Mouse (Mus musculus) MEL (cell line): Measurements from ENCODE around the gene Pcx. TPM values are rescaled to one million over a fixed set of nuclear protein-coding genes. Genes with fewer than 3 reads are reported as not detected.

Experiments used
- DNase-seq: peaks from one replicate; pipeline ENCODE4 v3.0.0; 2011; ENCODE audit warnings: low read depth, low spot score
- H3K27ac ChIP-seq: 2 replicates; pipeline ENCODE4 v1.5.1; 2012; ENCODE audit warnings: low read depth, mild to moderate bottlenecking, control low read depth, low read length, moderate library complexity; ENCODE audit not compliant: control insufficient read depth
- H3K27me3 ChIP-seq, 2 experiments: fragments of 150-350 bp in 1 of 2; sonication (generic) in 1 of 2; 2 replicates each; pipeline ENCODE4 v1.6.1; 2012; ENCODE audit warnings: low read length in 2 of 2, mild to moderate bottlenecking in 2 of 2, improper control_type of control experiment in 1 of 2, moderate library complexity in 1 of 2; ENCODE audit not compliant: insufficient read depth in 2 of 2, control insufficient read depth in 1 of 2
- H3K36me3 ChIP-seq, 2 experiments: 2 replicates each; pipeline ENCODE4 v1.6.1; 2012 to 2014; ENCODE audit warnings: low read length in 2 of 2, improper control_type of control experiment in 1 of 2, inconsistent platforms in 1 of 2, mild to moderate bottlenecking in 1 of 2; ENCODE audit not compliant: insufficient read depth in 2 of 2, control insufficient read depth in 1 of 2
- H3K4me1 ChIP-seq, 2 experiments: fragments of 150-350 bp in 1 of 2; sonication (generic) in 1 of 2; 2 replicates each; pipeline ENCODE4 v1.6.1; 2012; ENCODE audit warnings: low read length in 2 of 2, improper control_type of control experiment in 1 of 2, mild to moderate bottlenecking in 1 of 2; ENCODE audit not compliant: insufficient read depth in 2 of 2, control insufficient read depth in 1 of 2
- H3K4me3 ChIP-seq, 2 experiments: fragments of 150-350 bp in 1 of 2; sonication (generic) in 1 of 2; 2 replicates each; pipeline ENCODE4 v1.5.1; 2012; ENCODE audit warnings: low read depth in 2 of 2, low read length in 2 of 2, mild to moderate bottlenecking in 2 of 2, moderate library complexity in 2 of 2, control low read depth in 1 of 2, improper control_type of control experiment in 1 of 2; ENCODE audit not compliant: control insufficient read depth in 1 of 2, insufficient read depth in 1 of 2
- H3K79me2 ChIP-seq: 2 replicates; pipeline ENCODE4 v1.6.1; 2012; ENCODE audit warnings: mild to moderate bottlenecking, low read length, moderate library complexity; ENCODE audit not compliant: control insufficient read depth, poor library complexity, insufficient read depth
- H3K9ac ChIP-seq: 2 replicates; pipeline ENCODE4 v1.6.1; 2012; ENCODE audit warnings: low read depth, mild to moderate bottlenecking, control low read depth, low read length, moderate library complexity; ENCODE audit not compliant: control insufficient read depth, poor library complexity, severe bottlenecking
- H3K9me3 ChIP-seq: fragments of 150-350 bp; sonication (generic); replicated peaks from 2 replicates; pipeline ENCODE4 v1.6.1; 2012; ENCODE audit warnings: mild to moderate bottlenecking, low read length, improper control_type of control experiment, moderate library complexity; ENCODE audit not compliant: insufficient read depth
- BHLHE40 ChIP-seq: IDR thresholded peaks from 2 replicates; pipeline ENCODE4 v1.6.1; 2012; ENCODE audit warnings: low read depth, mild to moderate bottlenecking, inconsistent platforms, low read length, improper control_type of control experiment, borderline replicate concordance
- CHD1 ChIP-seq: IDR thresholded peaks from 2 replicates; pipeline ENCODE4 v1.6.1; 2012; ENCODE audit warnings: low read depth, mild to moderate bottlenecking, inconsistent platforms, low read length, improper control_type of control experiment
- CTCF ChIP-seq, 3 experiments: IDR thresholded peaks in 2 of 3; conservative IDR thresholded peaks in 1 of 3; 2 replicates each; pipeline ENCODE4 v1.5.1; 2011 to 2012; ENCODE audit warnings: low read length in 3 of 3, low read depth in 2 of 3, mild to moderate bottlenecking in 2 of 3, improper control_type of control experiment in 1 of 3, inconsistent platforms in 1 of 3, mixed read lengths in 1 of 3, moderate library complexity in 1 of 3; ENCODE audit not compliant: control insufficient read depth in 1 of 3, insufficient read depth in 1 of 3, poor library complexity in 1 of 3, severe bottlenecking in 1 of 3
- ELF1 ChIP-seq: IDR thresholded peaks from 2 replicates; pipeline ENCODE4 v1.6.1; 2014; ENCODE audit warnings: low read depth, mild to moderate bottlenecking, inconsistent platforms, low read length, improper control_type of control experiment, moderate library complexity
- MAFK ChIP-seq: IDR thresholded peaks from 2 replicates; pipeline ENCODE4 v1.6.1; 2011; ENCODE audit warnings: low read depth, mild to moderate bottlenecking, low read length, improper control_type of control experiment, borderline replicate concordance
- MAX ChIP-seq: IDR thresholded peaks from 2 replicates; pipeline ENCODE4 v1.6.1; 2011; ENCODE audit warnings: low read length, improper control_type of control experiment
- MYB ChIP-seq: IDR thresholded peaks from 2 replicates; pipeline ENCODE4 v1.6.1; 2011; ENCODE audit warnings: mild to moderate bottlenecking, low read depth, low read length, improper control_type of control experiment
- MYC ChIP-seq: IDR thresholded peaks from 2 replicates; pipeline ENCODE4 v1.6.1; 2011; ENCODE audit warnings: low read depth, mild to moderate bottlenecking, low read length, improper control_type of control experiment, moderate library complexity
- NRF1 ChIP-seq: IDR thresholded peaks from 2 replicates; pipeline ENCODE4 v1.6.1; 2014; ENCODE audit warnings: low read depth, mild to moderate bottlenecking, inconsistent platforms, low read length, improper control_type of control experiment, moderate library complexity; ENCODE audit not compliant: poor library complexity, insufficient read depth, severe bottlenecking
- POLR2A ChIP-seq, 2 experiments: IDR thresholded peaks; 2 replicates each; pipeline ENCODE4 v1.6.1; 2011 to 2012; ENCODE audit warnings: low read length in 2 of 2, mild to moderate bottlenecking in 2 of 2, control low read depth in 1 of 2, improper control_type of control experiment in 1 of 2, low read depth in 1 of 2, moderate library complexity in 1 of 2; ENCODE audit not compliant: control insufficient read depth in 1 of 2, insufficient read depth in 1 of 2, poor library complexity in 1 of 2
- POLR2AphosphoS2 ChIP-seq: IDR thresholded peaks from 2 replicates; pipeline ENCODE4 v1.6.1; 2011; ENCODE audit warnings: low read length, improper control_type of control experiment
- POLR2AphosphoS5 ChIP-seq: IDR thresholded peaks from 2 replicates; pipeline ENCODE4 v1.6.1; 2012; ENCODE audit warnings: low read depth, borderline replicate concordance, mild to moderate bottlenecking, inconsistent platforms, low read length, moderate library complexity, mixed read lengths
- TAL1 ChIP-seq: IDR thresholded peaks from 2 replicates; pipeline ENCODE4 v1.6.1; 2012; ENCODE audit warnings: mild to moderate bottlenecking, inconsistent platforms, low read length, moderate library complexity, mixed read lengths
- TBP ChIP-seq: IDR thresholded peaks from 2 replicates; pipeline ENCODE4 v1.8.0; 2011; ENCODE audit warnings: low read depth, low read length, improper control_type of control experiment
- USF2 ChIP-seq, 2 experiments: IDR thresholded peaks; 2 replicates each; pipeline ENCODE4 v1.6.1; 2011 to 2012; ENCODE audit warnings: improper control_type of control experiment in 2 of 2, low read length in 2 of 2, borderline replicate concordance in 1 of 2, inconsistent platforms in 1 of 2, low read depth in 1 of 2, mild to moderate bottlenecking in 1 of 2; ENCODE audit not compliant: insufficient read depth in 1 of 2
- ZMIZ1 ChIP-seq: IDR thresholded peaks from 2 replicates; pipeline ENCODE4 v1.6.1; 2012; ENCODE audit warnings: low read depth, mild to moderate bottlenecking, inconsistent platforms, low read length, improper control_type of control experiment, moderate library complexity
- polyA plus RNA-seq, 2 experiments: library from polyadenylated mRNA; stranded (reverse) in 1 of 2; unstranded in 1 of 2; fragments of >175 nt in 1 of 2; fragments of >200 nt in 1 of 2; gene quantifications; 2 replicates each; pipeline versions ENCODE4 v1.2.1 to v1.2.4; 2012; ENCODE audit warnings: low replicate concordance in 2 of 2, low read depth in 1 of 2; ENCODE audit not compliant: insufficient read length in 2 of 2, insufficient read depth in 1 of 2, missing spikeins in 1 of 2
- total RNA-seq: library from RNA; depleted of rRNA; stranded (reverse); fragments of 300-350 nt; gene quantifications from 2 replicates; pipeline ENCODE4 v1.2.3, GENCODE M21; 2012

Gene Pcx
- total and polyA plus RNA-seq, 3 experiments, result 7.2 to 7.9 TPM; not detected in 1

DNA sequence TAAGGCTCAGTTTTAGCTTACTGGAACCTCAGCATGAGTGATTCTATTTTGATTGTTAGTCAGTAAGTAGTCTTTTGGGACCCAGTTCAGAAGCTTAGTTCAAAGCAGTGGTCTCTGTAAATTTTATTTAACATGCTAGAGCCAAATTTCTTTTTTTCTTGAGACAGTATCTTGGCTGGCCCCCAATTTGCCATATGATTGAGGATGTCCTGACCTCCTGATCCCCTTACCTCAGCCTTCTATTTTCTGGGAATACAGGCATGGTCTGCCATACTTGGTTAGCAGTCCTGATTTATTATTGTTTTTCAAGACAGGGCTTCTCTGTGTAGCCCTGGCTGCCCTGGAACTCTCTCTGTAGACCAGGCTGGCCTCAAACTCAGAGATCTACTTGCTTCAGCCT lies 25.6 kb downstream of the Pcx start:
- Histone ChIP-seq H3K4me3 (no peak overlapping the region), H3K36me3 (no peaks in the 10 kb centered on the region), H3K27me3 (no peaks in the 10 kb centered on the region), H3K4me1 (no peaks in the 10 kb centered on the region), H3K79me2 (no peaks in the 10 kb centered on the region), H3K9me3 (no peaks in the 10 kb centered on the region), H3K27ac (no peak overlapping the region), H3K9ac (no peak overlapping the region)
- TF ChIP-seq POLR2AphosphoS2 (no peak), MAX (no peak), MYC (no peak), TAL1 (no peak), CHD1 (no peak), MAFK (no peak)
- DNase-seq, result no peak

DNA sequence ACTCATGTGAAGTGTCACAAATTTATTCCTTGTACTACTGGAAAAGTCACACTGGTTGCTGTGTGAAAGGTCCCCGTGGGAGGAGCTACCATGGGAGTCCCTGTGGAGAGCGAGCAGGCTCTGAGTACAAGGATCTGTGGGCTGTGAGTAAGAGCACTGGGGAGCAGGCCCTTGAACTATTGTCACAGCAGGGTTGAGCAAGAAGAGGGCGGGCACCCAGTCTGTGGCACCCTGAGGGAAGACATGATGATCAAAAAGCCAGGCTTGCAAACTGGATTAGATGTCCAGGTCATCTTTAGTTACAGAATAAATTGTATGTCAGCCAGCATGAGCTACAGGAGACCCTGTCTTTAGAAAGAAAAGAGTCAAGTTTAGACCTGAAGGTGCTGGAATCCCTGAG lies 26.3 kb downstream of the Pcx start:
- no peak for DNase-seq
- no peaks in the 10 kb centered on the region for H3K9me3 ChIP-seq
- H3K4me3 ChIP-seq, result no peak overlapping the region
- H3K79me2 ChIP-seq, result no peaks in the 10 kb centered on the region
- H3K27me3 ChIP-seq, result no peaks in the 10 kb centered on the region
- no peaks in the 10 kb centered on the region for H3K4me1 ChIP-seq
- no peak overlapping the region for H3K27ac ChIP-seq
- H3K36me3 ChIP-seq, result no peaks in the 10 kb centered on the region
- TF ChIP-seq TBP (no peak), BHLHE40 (no peak), USF2 (IDR thresholded peaks at IDR 0.05; ENCODE audit: borderline replicate concordance in 1 of 2, insufficient read depth in 1 of 2, low read depth in 1 of 2, low read length in 2 of 2) (no peak), ELF1 (no peak), MAX (no peak), MYC (no peak), POLR2A (IDR thresholded peaks at IDR 0.05; ENCODE audit: control insufficient read depth in 1 of 2, insufficient read depth in 1 of 2, low read depth in 1 of 2, low read length in 2 of 2, poor library complexity in 1 of 2) (no peak), NRF1 (no peak), MYB (no peak), ZMIZ1 (no peak), POLR2AphosphoS5 (no peak)
- TF ChIP-seq, all 39 proteins: peak for 0
- no peak overlapping the region for H3K9ac ChIP-seq

DNA sequence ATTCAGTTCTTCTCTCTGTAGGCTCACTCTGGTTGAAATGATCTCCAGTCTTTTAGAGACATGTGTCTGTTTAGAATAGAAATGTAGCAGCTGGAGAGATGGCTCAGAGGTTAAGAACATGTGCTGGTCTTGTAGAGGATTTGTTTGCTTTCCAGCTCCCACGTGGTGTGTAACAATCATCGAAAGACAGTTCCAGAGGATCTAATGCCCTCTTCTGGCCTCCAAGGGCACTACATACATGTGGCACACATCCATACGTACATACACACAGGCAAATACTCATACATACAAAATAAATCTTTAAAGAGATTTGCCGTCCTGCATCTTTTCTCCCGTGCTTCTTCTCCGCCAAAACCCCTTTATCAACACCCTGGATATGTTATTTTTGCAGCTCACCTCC lies 30.0 kb downstream of the Pcx start:
- Histone ChIP-seq H3K27ac (no peak overlapping the region), H3K9me3 (no peaks in the 10 kb centered on the region)
- DNase-seq, result no peak
- TF ChIP-seq BHLHE40 (no peak), CTCF (IDR thresholded peaks at IDR 0.05 in 2 of 3, conservative IDR thresholded peaks at IDR 0.05 in 1 of 3; ENCODE audit: control insufficient read depth in 1 of 3, insufficient read depth in 1 of 3, low read depth in 2 of 3, low read length in 3 of 3, poor library complexity in 1 of 3, severe bottlenecking in 1 of 3) (peak in 2 of 3 experiments; percentile 19 to 29; a peak in 1 of 6 replicates)
- TF ChIP-seq, all 39 proteins: peak for 1
- H3K27me3 ChIP-seq, result no peaks in the 10 kb centered on the region
- H3K4me1 ChIP-seq, result no peaks in the 10 kb centered on the region
- no peaks in the 10 kb centered on the region for H3K79me2 ChIP-seq
- H3K36me3 ChIP-seq, result no peaks in the 10 kb centered on the region
- H3K4me3 ChIP-seq, result no peak overlapping the region
- H3K9ac ChIP-seq, result no peak overlapping the region
